Mouse (Mus musculus) MEL-GATA-1-ER (cell line): ENCODE results near the gene Gm21887.
"Not testable (repeated sequence)": the region's sequence is repeated elsewhere in the genome, so short reads cannot be mapped to it uniquely, and the experiment has no call there.

Source experiments
- DNase-seq: peaks from one replicate; pipeline ENCODE4 v3.0.0-alpha.2; 2012; ENCODE audit warnings: low read depth; ENCODE audit errors: extremely low read depth

Gm21887 gene

DNA sequence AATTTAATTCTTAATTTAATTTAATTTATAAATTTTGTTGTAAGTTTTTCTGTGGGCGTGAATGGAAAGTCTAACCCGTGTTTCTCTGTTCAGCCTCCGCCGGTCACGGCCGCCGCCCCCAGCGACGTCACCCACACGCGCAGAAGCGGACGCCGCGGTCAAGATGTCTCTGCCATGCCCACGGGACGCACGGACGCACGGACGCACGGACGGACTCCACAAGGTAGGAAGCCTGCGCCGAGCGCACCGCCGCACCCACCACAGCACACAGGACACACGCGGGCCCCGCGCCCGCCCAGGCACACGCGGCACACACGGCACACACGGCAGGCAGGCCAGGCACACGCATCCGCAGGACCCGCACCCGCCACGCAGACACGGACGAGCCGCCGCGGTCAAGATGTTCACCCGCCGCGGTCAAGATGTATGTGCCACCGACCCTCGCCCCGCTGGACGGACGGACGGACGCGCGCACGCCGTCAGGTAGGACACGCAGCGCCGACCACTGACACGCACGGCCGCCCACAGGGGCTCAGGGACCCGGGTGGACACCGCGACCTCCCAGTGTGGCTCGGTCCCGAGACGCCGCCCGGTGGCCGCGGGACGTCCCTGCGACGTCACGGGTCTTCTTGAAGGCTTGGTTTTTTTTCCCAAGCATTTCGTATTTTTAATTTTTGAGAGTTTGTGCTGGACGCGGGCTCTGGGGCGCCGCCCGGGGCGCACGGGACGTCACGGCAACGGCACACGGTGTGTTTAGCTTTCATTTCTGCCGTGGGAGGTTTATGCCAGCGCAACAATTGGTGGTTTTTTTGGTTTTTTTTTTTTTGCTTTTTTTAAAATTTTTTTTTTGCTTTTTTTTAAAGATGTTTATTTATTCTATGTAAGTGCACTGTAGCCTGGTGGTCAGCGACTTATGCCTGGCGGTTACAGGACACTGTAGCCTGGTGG is 1.4 kb downstream of the Gm21887 start:
- peak; percentile 69 for DNase-seq

- DNase-seq, result not testable (repeated sequence)
Observed at GRCm38 (mm10) chrX:170011529-170011879, 2.0 kb downstream of the Gm21887 start.

GRCm38 (mm10) chrX:170013421-170013820 is 4.0 kb downstream of the Gm21887 start:
- not testable (repeated sequence) for DNase-seq

GRCm38 (mm10) chrX:170014038-170014437 is 4.6 kb downstream of the Gm21887 start:
- not testable (repeated sequence) for DNase-seq

DNA sequence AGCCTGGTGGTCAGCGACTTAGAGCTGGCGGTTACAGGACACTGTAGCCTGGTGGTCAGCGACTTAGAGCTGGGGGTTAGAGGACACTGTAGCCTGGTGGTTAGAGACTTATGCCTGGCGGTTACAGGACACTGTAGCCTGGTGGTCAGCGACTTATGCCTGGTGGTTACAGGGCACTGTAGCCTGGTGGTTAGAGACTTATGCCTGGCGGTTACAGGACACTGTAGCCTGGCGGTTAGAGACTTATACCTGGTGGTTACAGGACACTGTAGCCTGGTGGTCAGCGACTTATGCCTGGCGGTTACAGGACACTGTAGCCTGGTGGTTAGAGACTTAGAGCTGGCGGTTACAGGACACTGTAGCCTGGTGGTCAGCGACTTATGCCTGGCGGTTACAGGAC is 6.4 kb downstream of the Gm21887 start:
- DNase-seq, result not testable (repeated sequence)

GRCm38 (mm10) chrX:170017333-170018245 is 8.1 kb downstream of the Gm21887 start:
- peak; percentile 99 for DNase-seq

DNA sequence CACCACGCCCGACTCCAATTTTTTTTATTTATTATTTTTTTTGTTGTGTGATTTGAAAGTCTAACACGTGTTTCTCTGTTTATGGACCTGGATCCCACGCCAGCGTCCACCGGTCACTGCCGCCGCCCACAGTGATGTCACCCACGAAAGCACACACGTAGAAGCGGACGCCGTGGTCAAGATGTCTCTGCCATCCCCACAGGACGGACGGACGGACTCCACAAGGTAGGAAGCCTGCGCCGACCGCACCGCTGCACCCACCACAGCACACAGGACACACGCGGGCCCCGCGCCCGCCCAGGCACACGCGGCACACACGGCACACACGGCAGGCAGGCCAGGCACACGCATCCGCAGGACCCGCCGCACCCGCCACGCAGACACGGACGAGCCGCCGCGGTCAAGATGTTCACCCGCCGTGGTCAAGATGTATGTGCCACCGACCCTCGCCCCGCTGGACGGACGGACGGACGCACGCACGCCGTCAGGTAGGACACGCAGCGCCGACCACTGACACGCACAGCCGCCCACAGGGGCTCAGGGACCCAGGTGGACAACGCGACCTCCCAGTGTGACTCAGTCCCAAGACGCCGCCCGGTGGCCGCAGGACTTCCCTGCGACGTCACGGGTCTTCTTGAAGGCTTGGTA is 9.2 kb downstream of the Gm21887 start:
- not testable (repeated sequence) for DNase-seq

DNA sequence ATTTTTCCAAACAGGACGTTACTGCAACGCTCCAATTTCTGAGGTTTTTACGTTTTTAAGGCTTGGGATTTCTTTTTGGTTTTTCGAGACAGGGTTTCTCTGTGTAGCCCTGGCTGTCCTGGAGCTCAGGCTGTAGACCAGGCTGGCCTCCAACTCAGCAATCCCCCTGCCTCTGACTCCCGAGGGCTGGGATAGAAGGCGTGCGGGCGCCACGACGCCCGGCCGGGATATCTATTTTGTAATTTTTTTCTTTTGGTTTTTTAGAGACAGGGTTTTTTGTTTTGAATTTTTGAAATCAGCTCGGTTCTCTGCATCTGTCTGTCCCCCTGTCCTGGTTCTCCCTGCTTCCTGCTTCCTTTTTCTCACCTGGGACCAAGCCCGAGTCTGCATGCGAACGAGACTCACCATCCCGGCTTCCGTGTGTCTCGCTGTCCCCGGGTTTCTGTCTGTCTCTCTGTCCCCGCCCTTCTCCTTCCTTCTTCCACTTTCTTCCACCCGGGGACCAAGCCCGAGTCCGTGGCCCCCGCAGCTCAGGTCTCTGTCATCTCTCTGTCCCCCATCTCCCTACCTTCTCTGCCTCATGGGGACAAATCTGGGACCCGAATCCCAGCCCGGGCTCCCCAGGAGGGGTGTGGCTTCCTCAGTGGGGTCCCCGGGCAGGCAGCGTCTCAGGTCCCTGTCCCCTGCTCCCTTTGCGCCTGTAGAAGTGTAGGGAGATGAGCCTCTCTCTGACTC is 9.9 kb downstream of the Gm21887 start:
- not testable (repeated sequence) for DNase-seq

GRCm38 (mm10) chrX:170019954-170020689 is 10.7 kb downstream of the Gm21887 start:
- DNase-seq, result not testable (repeated sequence)

DNA sequence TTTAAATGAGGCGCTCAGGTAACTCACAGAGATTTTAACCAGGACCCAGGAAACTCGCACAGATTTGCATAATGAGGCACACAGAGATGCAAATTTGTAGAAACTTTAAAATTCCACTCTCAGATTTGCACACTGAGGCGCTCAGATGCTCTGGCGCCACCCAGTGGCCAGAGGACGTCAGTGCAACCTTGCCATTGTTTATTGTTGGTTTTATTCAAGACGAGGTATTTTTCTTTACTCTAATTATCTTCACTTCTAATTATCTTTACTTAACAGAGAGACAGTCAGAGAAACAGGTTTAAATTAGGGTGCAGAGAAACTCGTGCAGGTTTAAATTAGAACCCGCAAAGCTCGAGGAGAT is 11.2 kb downstream of the Gm21887 start:
- not testable (repeated sequence) for DNase-seq

DNA sequence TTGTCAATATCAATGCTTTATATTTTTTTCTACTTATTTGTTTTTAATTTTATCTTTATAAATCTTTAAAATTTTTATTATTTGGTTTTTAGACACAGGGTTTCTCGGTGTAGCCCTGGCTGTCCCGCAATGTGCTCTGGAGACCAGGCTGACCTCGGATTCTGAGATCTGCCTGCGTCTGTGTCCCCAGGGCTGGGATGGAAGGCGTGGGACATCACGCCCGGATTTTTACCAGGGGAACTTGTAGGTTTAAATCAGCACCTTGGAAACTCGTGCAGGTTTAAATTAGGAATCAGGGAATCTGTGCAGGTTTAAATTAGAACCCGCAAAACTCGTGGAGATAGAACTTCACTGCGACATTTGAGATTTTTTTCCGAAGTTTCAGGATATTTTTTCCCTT is 11.7 kb downstream of the Gm21887 start:
- DNase-seq, result not testable (repeated sequence)

DNA sequence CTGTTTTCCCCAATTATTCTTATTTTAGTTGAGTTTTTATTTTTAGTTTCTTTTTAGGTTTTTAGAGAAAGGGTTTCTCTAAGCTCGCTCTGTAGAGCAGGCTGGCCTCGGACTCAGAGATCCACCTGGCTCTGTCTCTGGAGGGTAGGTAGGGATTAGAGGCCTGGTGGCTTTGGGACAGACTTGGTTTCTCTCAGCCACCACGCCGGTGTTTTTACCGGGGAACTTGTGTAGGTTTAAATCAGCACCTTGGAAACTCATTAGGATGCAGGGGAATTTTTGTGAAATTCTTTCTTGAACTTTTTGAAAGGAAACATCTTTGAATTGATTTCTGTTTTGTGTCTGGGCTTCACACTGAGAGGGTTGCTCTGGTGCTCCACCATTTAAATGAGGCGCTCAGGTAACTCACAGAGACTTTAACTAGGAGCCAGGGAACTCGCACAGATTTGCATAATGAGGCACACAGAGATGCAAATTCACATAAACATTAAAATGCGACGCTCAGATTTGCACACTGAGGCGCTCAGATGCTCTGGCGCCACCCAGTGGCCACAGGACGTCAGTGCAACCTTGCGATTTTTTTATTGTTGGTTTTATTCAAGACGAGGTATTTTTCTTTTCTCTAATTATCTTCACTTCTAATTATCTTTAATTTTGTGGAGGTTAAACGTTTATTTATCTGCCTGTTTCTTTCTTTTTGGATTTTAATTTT is 12.4 kb downstream of the Gm21887 start:
- DNase-seq, result not testable (repeated sequence)
